Mouse (Mus musculus) kidney, adult 2 months (tissue): ENCODE measurements around the gene Gm21987.

Experiments used
- CTCF ChIP-seq: fragments of 200-500 bp; conservative IDR thresholded peaks from 2 replicates; pipeline ENCODE4 v1.5.1; 2011; ENCODE audit warnings: low read depth, mild to moderate bottlenecking, control low read depth, low read length, moderate library complexity, mixed read lengths; ENCODE audit not compliant: insufficient read depth, insufficient read length
- POLR2A ChIP-seq: fragments of 200-500 bp; IDR thresholded peaks from one replicate; pipeline ENCODE4 v1.6.1; 2011; ENCODE audit warnings: low read depth, low read length, control low read depth

DNA sequence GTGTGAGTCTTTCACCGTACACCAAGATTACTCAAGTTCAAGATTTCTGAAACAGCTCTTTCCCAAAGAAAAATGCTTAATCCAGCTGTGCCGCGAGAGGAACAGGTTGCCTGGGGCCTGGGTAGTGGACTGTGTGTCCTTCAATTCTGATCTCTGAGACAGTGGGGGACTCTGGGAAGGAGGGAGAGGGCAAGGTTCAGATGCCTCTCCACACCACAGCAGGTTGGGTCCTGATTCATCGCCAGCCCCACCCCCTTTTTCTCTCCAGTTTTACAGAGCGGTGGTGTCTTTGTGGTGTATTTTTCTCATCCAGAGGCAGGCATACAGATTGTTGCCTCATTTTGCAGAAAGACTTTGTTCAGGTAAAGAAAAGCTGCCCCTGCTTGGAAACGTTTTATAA is 51.4 kb downstream of the Gm21987 start:
- TF ChIP-seq POLR2A (no peak), CTCF (no peak)
